Mouse (Mus musculus): ENCODE results near the gene Tmem260. TPM values are rescaled to one million over a fixed set of nuclear protein-coding genes. Genes with fewer than 3 reads are reported as not detected.
A peak's percentile ranks its signal among the peaks of the same experiment; 100 is the strongest.

Tmem260 gene
- total and polyA plus RNA-seq, 2 experiments from 2014 or later = 6.0 to 8.7 TPM

GRCm38 (mm10) chr14:48481591-48481990, 35.7 kb downstream of the Tmem260 start:
- Histone ChIP-seq H3K4me3 (ENCODE audit: low read depth, low read length) (no peak overlapping the region), H3K27ac (ENCODE audit: low read depth) (no peak overlapping the region), H3K36me3 (replicated peaks; ENCODE audit: control insufficient read depth, insufficient read depth, low read length) (peaks cover 37% of the 10 kb centered on the region), H3K9me3 (replicated peaks; ENCODE audit: control insufficient read depth, low read length) (no peaks in the 10 kb centered on the region), H3K27me3 (ENCODE audit: control insufficient read depth, insufficient read depth, low read length) (no peaks in the 10 kb centered on the region), H3K4me1 (ENCODE audit: control insufficient read depth, insufficient read depth) (no peaks in the 10 kb centered on the region), H3K9ac (replicated peaks; ENCODE audit: low read depth, low read length) (no peak overlapping the region), H3K4me2 (ENCODE audit: low read depth, low read length) (no peak overlapping the region)
- ATAC-seq (ENCODE audit: insufficient read depth, low read depth) (no peak), DNase-seq (ENCODE audit: low spot score) (no peak)
- TF ChIP-seq CTCF (IDR thresholded peaks at IDR 0.05; ENCODE audit: low read depth) (no peak), EP300 (IDR thresholded peaks at IDR 0.05; ENCODE audit: low read depth) (no peak)
- 64% methylated on average over 7 of the region's 7 CpGs for WGBS

- WGBS = 82% methylated on average over 6 of the region's 6 CpGs
- ATAC-seq (ENCODE audit: insufficient read depth, low read depth) (no peak), DNase-seq (ENCODE audit: low spot score) (no peak)
- TF ChIP-seq EP300 (IDR thresholded peaks at IDR 0.05; ENCODE audit: low read depth) (no peak), CTCF (IDR thresholded peaks at IDR 0.05; ENCODE audit: low read depth) (no peak)
- Histone ChIP-seq H3K27ac (ENCODE audit: low read depth) (no peak overlapping the region), H3K9ac (replicated peaks; ENCODE audit: low read depth, low read length) (no peak overlapping the region), H3K36me3 (replicated peaks; ENCODE audit: control insufficient read depth, insufficient read depth, low read length) (peaks cover 29% of the 10 kb centered on the region), H3K9me3 (replicated peaks; ENCODE audit: control insufficient read depth, low read length) (no peaks in the 10 kb centered on the region), H3K4me3 (ENCODE audit: low read depth, low read length) (no peak overlapping the region), H3K4me1 (ENCODE audit: control insufficient read depth, insufficient read depth) (no peaks in the 10 kb centered on the region), H3K27me3 (ENCODE audit: control insufficient read depth, insufficient read depth, low read length) (no peaks in the 10 kb centered on the region), H3K4me2 (ENCODE audit: low read depth, low read length) (no peak overlapping the region)
Measured at GRCm38 (mm10) chr14:48482762-48483161, 36.8 kb downstream of the Tmem260 start.

DNA sequence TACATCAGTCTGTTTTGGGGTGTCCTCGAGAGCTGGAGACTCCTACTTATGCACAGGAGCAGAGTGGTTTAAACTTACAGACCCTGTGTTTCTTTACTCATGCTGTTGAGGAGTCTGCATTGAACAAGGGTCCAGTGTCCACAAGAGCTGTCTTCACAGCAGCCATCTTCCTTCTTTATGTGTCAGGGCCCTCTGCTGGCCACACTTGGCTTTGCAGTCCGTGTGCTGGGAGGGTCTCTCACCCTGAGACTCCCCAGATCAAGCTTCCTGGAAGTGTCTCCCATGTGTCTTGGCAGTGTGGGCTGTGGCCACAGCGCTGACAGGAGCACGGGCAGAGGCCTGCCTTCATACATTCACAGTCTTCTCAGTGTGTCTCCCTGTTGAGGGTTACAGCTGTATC, 48.0 kb downstream of the Tmem260 start:
- Histone ChIP-seq H3K9ac (replicated peaks; ENCODE audit: low read depth, low read length) (no peak overlapping the region), H3K27ac (ENCODE audit: low read depth) (no peak overlapping the region), H3K36me3 (replicated peaks; ENCODE audit: control insufficient read depth, insufficient read depth, low read length) (peaks cover 10% of the 10 kb centered on the region; the same call in 1 of the 2 replicates), H3K4me2 (ENCODE audit: low read depth, low read length) (no peak overlapping the region), H3K4me1 (ENCODE audit: control insufficient read depth, insufficient read depth) (no peaks in the 10 kb centered on the region), H3K27me3 (ENCODE audit: control insufficient read depth, insufficient read depth, low read length) (no peaks in the 10 kb centered on the region), H3K4me3 (ENCODE audit: low read depth, low read length) (no peak overlapping the region), H3K9me3 (replicated peaks; ENCODE audit: control insufficient read depth, low read length) (no peaks in the 10 kb centered on the region)
- 15% methylated on average over 4 of the region's 4 CpGs for WGBS
- peak; percentile 14; the same call in 1 of the 2 replicates for ATAC-seq (ENCODE audit: insufficient read depth, low read depth)
- TF ChIP-seq CTCF (IDR thresholded peaks at IDR 0.05; ENCODE audit: low read depth) (peak; percentile 79), EP300 (IDR thresholded peaks at IDR 0.05; ENCODE audit: low read depth) (no peak)
- DNase-seq (ENCODE audit: low spot score) = peak; percentile 16

- Histone ChIP-seq H3K4me3 (ENCODE audit: low read depth, low read length) (no peak overlapping the region), H3K9me3 (replicated peaks; ENCODE audit: control insufficient read depth, low read length) (no peaks in the 10 kb centered on the region), H3K4me2 (ENCODE audit: low read depth, low read length) (no peak overlapping the region), H3K9ac (replicated peaks; ENCODE audit: low read depth, low read length) (no peak overlapping the region), H3K27me3 (ENCODE audit: control insufficient read depth, insufficient read depth, low read length) (no peaks in the 10 kb centered on the region), H3K36me3 (replicated peaks; ENCODE audit: control insufficient read depth, insufficient read depth, low read length) (peaks cover 6% of the 10 kb centered on the region; the same call in 1 of the 2 replicates), H3K27ac (ENCODE audit: low read depth) (no peak overlapping the region), H3K4me1 (ENCODE audit: control insufficient read depth, insufficient read depth) (no peaks in the 10 kb centered on the region)
- ATAC-seq (ENCODE audit: insufficient read depth, low read depth) (no peak), DNase-seq (ENCODE audit: low spot score) (no peak)
- 94% methylated on average over 7 of the region's 7 CpGs for WGBS
- TF ChIP-seq CTCF (IDR thresholded peaks at IDR 0.05; ENCODE audit: low read depth) (no peak), EP300 (IDR thresholded peaks at IDR 0.05; ENCODE audit: low read depth) (no peak)
Measured at GRCm38 (mm10) chr14:48502573-48502972, 56.6 kb downstream of the Tmem260 start.

DNA sequence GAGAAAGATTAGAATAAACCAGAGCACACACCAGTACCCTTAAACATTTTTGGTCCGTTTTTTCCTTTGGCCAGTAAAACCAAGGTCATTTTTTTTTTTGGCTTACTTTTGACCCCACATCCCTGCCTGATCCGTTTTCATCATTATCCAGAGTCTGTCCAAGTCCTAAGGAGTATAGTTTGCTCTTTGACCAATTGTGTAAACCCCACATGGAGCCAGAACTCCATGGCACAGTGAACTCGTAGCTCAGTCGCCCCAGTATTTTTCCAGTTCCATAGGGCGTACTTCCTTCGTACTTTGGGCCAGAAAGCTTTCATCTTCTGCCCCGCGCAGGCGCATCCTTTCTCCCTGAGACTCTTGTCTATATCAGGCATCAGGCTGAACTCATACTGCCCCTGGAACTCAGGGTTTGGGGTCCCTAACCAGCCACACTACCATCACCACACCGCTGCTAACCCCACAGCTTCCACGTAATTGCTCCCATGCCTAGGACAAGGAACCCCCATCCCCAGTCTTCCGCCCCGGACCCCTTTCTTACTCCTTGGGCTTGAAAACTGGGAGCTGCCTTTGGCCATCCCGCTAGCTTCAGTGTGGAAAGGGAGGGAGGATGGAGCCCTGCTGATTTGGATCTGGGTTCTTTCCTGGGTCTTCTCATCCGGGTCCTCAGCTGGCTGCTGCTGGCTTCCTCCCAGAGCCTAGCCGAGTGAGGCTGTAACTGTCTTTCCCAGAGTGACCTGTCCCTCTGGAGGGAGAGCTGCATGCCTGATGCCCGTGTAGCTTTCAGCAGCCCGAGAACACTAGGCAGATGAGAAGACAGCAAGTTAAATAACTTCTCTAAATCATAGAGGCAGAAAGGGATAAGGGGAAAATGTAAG, 58.0 kb downstream of the Tmem260 start:
- no peak for TF ChIP-seq CTCF (IDR thresholded peaks at IDR 0.05; ENCODE audit: low read depth)
- TF ChIP-seq EP300 (IDR thresholded peaks at IDR 0.05; ENCODE audit: low read depth) = no peak
- Histone ChIP-seq H3K9me3 (replicated peaks; ENCODE audit: control insufficient read depth, low read length) (no peaks in the 10 kb centered on the region), H3K4me1 (ENCODE audit: control insufficient read depth, insufficient read depth) (no peaks in the 10 kb centered on the region), H3K27me3 (ENCODE audit: control insufficient read depth, insufficient read depth, low read length) (no peaks in the 10 kb centered on the region), H3K27ac (ENCODE audit: low read depth) (no peak overlapping the region), H3K36me3 (replicated peaks; ENCODE audit: control insufficient read depth, insufficient read depth, low read length) (peaks cover 10% of the 10 kb centered on the region), H3K4me2 (ENCODE audit: low read depth, low read length) (no peak overlapping the region), H3K9ac (replicated peaks; ENCODE audit: low read depth, low read length) (no peak overlapping the region), H3K4me3 (ENCODE audit: low read depth, low read length) (no peak overlapping the region)
- DNase-seq (ENCODE audit: low spot score) (no peak), ATAC-seq (ENCODE audit: insufficient read depth, low read depth) (no peak)
- WGBS = 48% methylated on average over 18 of the region's 18 CpGs

All from heart, postnatal 0 days (tissue).